9 mouse cellular contexts compared by ENCODE assay signal in genomic region chr2:31314007-31314465, GRCm38 (mm10). TPM values are rescaled to one million over a fixed set of nuclear protein-coding genes. Genes with fewer than 3 reads are reported as not detected.
A peak's percentile ranks its signal among the peaks of the same experiment; 100 is the strongest.
DNase-seq lines count a peak whose midpoint lies in the region; ATAC-seq lines count a peak whose summit lies in the region.
"Had no signal": no experiment of that assay in that cellular context is flagged by ENCODE, and none has a peak within 500 bp of the region (broad histone marks: within the 10 kb centered on the region; RNA-seq: fewer than 3 reads in every experiment).

TSS of gene Hmcn2 (plus strand) at chr2:31314415.

- intact Hi-C loops in heart, postnatal 14 days (cut with DNase I): no loop called here

- no peak within 1 kb of the TSS for H3K27ac ChIP-seq in forebrain, embryonic 10.5 days
- H3K27ac ChIP-seq in midbrain, embryonic 13.5 days: no peak within 1 kb of the TSS

- H3K9ac ChIP-seq in midbrain, embryonic 13.5 days (replicated peaks): no peak within 1 kb of the TSS

- H3K4me1 ChIP-seq in forebrain, embryonic 10.5 days: peaks cover 21% of the 10 kb centered on the region
- H3K4me1 ChIP-seq in midbrain, embryonic 13.5 days (replicated peaks): peaks cover 8% of the 10 kb centered on the region

- H3K9me3 ChIP-seq in forebrain, embryonic 10.5 days: no peaks in the 10 kb centered on the region
- no peaks in the 10 kb centered on the region for H3K9me3 ChIP-seq in midbrain, embryonic 13.5 days

- ATAC-seq in midbrain, embryonic 13.5 days: no peak

- peaks cover 87% of the 10 kb centered on the region for H3K27me3 ChIP-seq in forebrain, embryonic 10.5 days (ENCODE audit: poor library complexity, severe bottlenecking)
- H3K27me3 ChIP-seq in midbrain, embryonic 13.5 days: peaks cover 71% of the 10 kb centered on the region

- H3K36me3 ChIP-seq in forebrain, embryonic 10.5 days (replicated peaks): no peaks in the 10 kb centered on the region
- H3K36me3 ChIP-seq in midbrain, embryonic 13.5 days: no peaks in the 10 kb centered on the region

- 2% methylated on average over 33 of the region's 33 CpGs for WGBS in forebrain, embryonic 10.5 days
- WGBS in midbrain, embryonic 13.5 days: 1% methylated on average over 30 of the region's 33 CpGs

- peak within 1 kb of the TSS; percentile 38 for H3K4me3 ChIP-seq in forebrain, embryonic 10.5 days
- H3K4me3 ChIP-seq in midbrain, embryonic 13.5 days (replicated peaks): peak within 1 kb of the TSS; percentile 23

- DNase-seq in heart, adult 11 months: peak; percentile 95
- no peak for DNase-seq in heart, postnatal 4 days
- no peak for DNase-seq in forebrain, embryonic 10.5 days (ENCODE audit: extremely low spot score, low spot score)
- peak; percentile 39 for DNase-seq in heart, postnatal 14 days
- no peak for DNase-seq in right cerebral cortex, adult 2 months (ENCODE audit: low spot score in 2 of 2)
- DNase-seq in thymus, adult 18-20 months: no peak
- no peak for DNase-seq in adrenal gland, postnatal 25 days
- DNase-seq: adrenal gland, postnatal 36 days had no signal

- H3K4me2 ChIP-seq in midbrain, embryonic 13.5 days (replicated peaks): peak within 1 kb of the TSS; percentile 42

RNA-seq across cellular contexts. Expression of gene Hmcn2, which starts in this region (rescaled TPM):
- 1 to 10 TPM; 1.7 to 2.9 TPM for total RNA-seq in heart, postnatal 4 days (2021)
- 0.22 TPM in 1 of 2 replicates, not detected in the other for polyA plus RNA-seq in forebrain, embryonic 10.5 days (2016; fragmentation: Nextera tagmentation; extraction: Ambion mirVana)
- total RNA-seq in heart, postnatal 14 days (2021): 10 to 100 TPM; 30.5 to 31.5 TPM
- polyA plus RNA-seq in midbrain, embryonic 13.5 days (2015; fragmentation: Nextera tagmentation; extraction: Ambion mirVana): 0.05 and 0.15 TPM in 2 replicates
- total RNA-seq in adrenal gland, postnatal 25 days (2021): 0.76 and 1.9 TPM in 2 replicates

Comparison
In these comparisons a context has a peak if more than half of its experiments do, and no peak if none do; other contexts are left out.
1. RNA of gene Hmcn2 (total RNA-seq): 30.5 to 31.5 TPM in heart, postnatal 14 days; 1.7 to 2.9 TPM in heart, postnatal 4 days and 0.76 to 1.9 TPM in adrenal gland, postnatal 25 days; every median in the first group is over 4 times any median in the second.
2. DNase-seq: peak in heart, adult 11 months (single experiment) and heart, postnatal 14 days (2 of 2); none in heart, postnatal 4 days (single experiment), forebrain, embryonic 10.5 days (single experiment), right cerebral cortex, adult 2 months (0 of 2), thymus, adult 18-20 months (0 of 2) and adrenal gland, postnatal 25 days (single experiment).